Mouse (Mus musculus): Measurements from ENCODE around the gene Bnc1. TPM values are rescaled to one million over a fixed set of nuclear protein-coding genes. Genes with fewer than 3 reads are reported as not detected.

The Bnc1 gene
- total and polyA plus RNA-seq, 3 experiments: not detected

GRCm38 (mm10) chr7:82007151-82007550 lies 15.1 kb upstream of the Bnc1 start:
- DNase-seq (ENCODE audit: extremely low read depth): no peak
- in situ Hi-C loops (cut with MboI; ENCODE audit: low pct_ligation_motif_present, low pct_unique_long_range_greater_than_20kb, low sequenced_read_pairs): no loop called here

GRCm38 (mm10) chr7:82004228-82004627 lies 12.1 kb upstream of the Bnc1 start:
- Histone ChIP-seq H3K9me3 (replicated peaks; ENCODE audit: low read length) (no peaks in the 10 kb centered on the region), H3K4me2 (ENCODE audit: insufficient read depth, low read depth, poor library complexity, severe bottlenecking) (no peak overlapping the region), H3K4me1 (ENCODE audit: control insufficient read depth in 1 of 2, insufficient read depth in 2 of 2) (peaks cover 3 to 16% of the 10 kb centered on the region in 2 experiments; a peak in 3 of 4 replicates), H3K9ac (ENCODE audit: insufficient read depth, low read depth) (no peak overlapping the region), H3K27me3 (replicated peaks) (peaks cover 4% of the 10 kb centered on the region), H3K36me3 (replicated peaks in 1 of 2; ENCODE audit: control insufficient read depth in 1 of 2, insufficient read depth in 1 of 2, low read length in 1 of 2) (no peaks in the 10 kb centered on the region), H3K79me2 (replicated peaks; ENCODE audit: control insufficient read depth, extremely low read depth, insufficient read depth, poor library complexity, severe bottlenecking) (no peaks in the 10 kb centered on the region), H3K4me3 (replicated peaks in 1 of 3; ENCODE audit: low read depth in 2 of 3, low read length in 2 of 3, poor library complexity in 1 of 3) (no peak overlapping the region), H3K27ac (ENCODE audit: insufficient read depth, low read depth) (no peak overlapping the region)
- no peak for DNase-seq (ENCODE audit: extremely low read depth)
- in situ Hi-C loops (cut with MboI; ENCODE audit: low pct_ligation_motif_present, low pct_unique_long_range_greater_than_20kb, low sequenced_read_pairs) (no loop called here), dilution Hi-C loops (cut with MboI; ENCODE audit: extremely low pct_ligation_motif_present, extremely low pct_unique_long_range_greater_than_20kb, low sequenced_read_pairs) (no loop called here)
- TF ChIP-seq ETS1 (conservative IDR thresholded peaks at IDR 0.05; ENCODE audit: low read depth, low read length) (peak; percentile 52), MXI1 (IDR thresholded peaks at IDR 0.05; ENCODE audit: low read depth, low read length) (no peak), MAZ (IDR thresholded peaks at IDR 0.05; ENCODE audit: low read depth, low read length) (no peak), JUND (conservative IDR thresholded peaks at IDR 0.05; ENCODE audit: low read depth, low read length) (no peak), BHLHE40 (IDR thresholded peaks at IDR 0.05; ENCODE audit: low read depth, low read length) (peak; percentile 59; the same call in 1 of the 2 replicates)

More at GRCm38 (mm10) chr7:82007151-82007550, 15.1 kb upstream of the Bnc1 start:
- no peaks in the 10 kb centered on the region for H3K36me3 ChIP-seq (replicated peaks in 1 of 2; ENCODE audit: control insufficient read depth in 1 of 2, insufficient read depth in 1 of 2, low read length in 1 of 2)
- no peak overlapping the region for H3K4me2 ChIP-seq (ENCODE audit: insufficient read depth, low read depth, poor library complexity, severe bottlenecking)
- H3K27ac ChIP-seq (ENCODE audit: insufficient read depth, low read depth): no peak overlapping the region
- dilution Hi-C loops (cut with MboI; ENCODE audit: extremely low pct_ligation_motif_present, extremely low pct_unique_long_range_greater_than_20kb, low sequenced_read_pairs): no loop called here
- H3K4me1 ChIP-seq (ENCODE audit: control insufficient read depth in 1 of 2, insufficient read depth in 2 of 2): peaks cover 5 to 30% of the 10 kb centered on the region in 2 experiments
- H3K79me2 ChIP-seq (replicated peaks; ENCODE audit: control insufficient read depth, extremely low read depth, insufficient read depth, poor library complexity, severe bottlenecking): no peaks in the 10 kb centered on the region
- TF ChIP-seq NRF1 (IDR thresholded peaks at IDR 0.05; ENCODE audit: low read depth, low read length): no peak
- H3K4me3 ChIP-seq (replicated peaks in 1 of 3; ENCODE audit: low read depth in 2 of 3, low read length in 2 of 3, poor library complexity in 1 of 3): no peak overlapping the region
- no peaks in the 10 kb centered on the region for H3K9me3 ChIP-seq (replicated peaks; ENCODE audit: low read length)
- peaks cover 1% of the 10 kb centered on the region for H3K27me3 ChIP-seq (replicated peaks)
- H3K9ac ChIP-seq (ENCODE audit: insufficient read depth, low read depth): no peak overlapping the region

- Histone ChIP-seq H3K4me1 (ENCODE audit: control insufficient read depth in 1 of 2, insufficient read depth in 2 of 2) (peaks cover 3 to 16% of the 10 kb centered on the region in 2 experiments; a peak in 3 of 4 replicates), H3K27me3 (replicated peaks) (peaks cover 4% of the 10 kb centered on the region), H3K9me3 (replicated peaks; ENCODE audit: low read length) (no peaks in the 10 kb centered on the region), H3K79me2 (replicated peaks; ENCODE audit: control insufficient read depth, extremely low read depth, insufficient read depth, poor library complexity, severe bottlenecking) (no peaks in the 10 kb centered on the region), H3K9ac (ENCODE audit: insufficient read depth, low read depth) (no peak overlapping the region), H3K4me2 (ENCODE audit: insufficient read depth, low read depth, poor library complexity, severe bottlenecking) (no peak overlapping the region), H3K27ac (ENCODE audit: insufficient read depth, low read depth) (no peak overlapping the region), H3K4me3 (replicated peaks in 1 of 3; ENCODE audit: low read depth in 2 of 3, low read length in 2 of 3, poor library complexity in 1 of 3) (no peak overlapping the region), H3K36me3 (replicated peaks in 1 of 2; ENCODE audit: control insufficient read depth in 1 of 2, insufficient read depth in 1 of 2, low read length in 1 of 2) (no peaks in the 10 kb centered on the region)
- in situ Hi-C loops (cut with MboI; ENCODE audit: low pct_ligation_motif_present, low pct_unique_long_range_greater_than_20kb, low sequenced_read_pairs): no loop called here
- no peak for TF ChIP-seq MAX (IDR thresholded peaks at IDR 0.05; ENCODE audit: low read length)
- DNase-seq (ENCODE audit: extremely low read depth): no peak
- dilution Hi-C loops (cut with MboI; ENCODE audit: extremely low pct_ligation_motif_present, extremely low pct_unique_long_range_greater_than_20kb, low sequenced_read_pairs): no loop called here
These were observed 7.7 kb upstream of the Bnc1 start for GRCm38 (mm10) chr7:81999816-82000215.
